Mouse (Mus musculus) bone marrow, adult 2 months (tissue): Measurements from ENCODE around the gene Rbm4b. TPM values are rescaled to one million over a fixed set of nuclear protein-coding genes. Genes with fewer than 3 reads are reported as not detected.
"Not testable (repeated sequence)": the region's sequence is repeated elsewhere in the genome, so short reads cannot be mapped to it uniquely, and the experiment has no call there.

Source experiments
- H3K27ac ChIP-seq: fragments of 200-500 bp; 2 replicates; pipeline ENCODE4 v1.5.1; 2012; ENCODE audit warnings: low read depth, mild to moderate bottlenecking, control low read depth, inconsistent platforms, low read length; ENCODE audit not compliant: control insufficient read depth, poor library complexity, insufficient read depth
- H3K4me1 ChIP-seq: fragments of 200-500 bp; 2 replicates; pipeline ENCODE4 v1.6.1; 2011; ENCODE audit warnings: low read length; ENCODE audit not compliant: control insufficient read depth, insufficient read depth
- H3K4me3 ChIP-seq: fragments of 200-500 bp; replicated peaks from 2 replicates; pipeline ENCODE3; 2011; ENCODE audit warnings: mild to moderate bottlenecking, low read depth, low read length, control low read depth; ENCODE audit not compliant: control insufficient read depth
- CTCF ChIP-seq: fragments of 200-500 bp; IDR thresholded peaks from 2 replicates; pipeline ENCODE4 v1.5.1; 2011; ENCODE audit warnings: low read length, control low read depth; ENCODE audit not compliant: control insufficient read depth, insufficient read depth
- POLR2A ChIP-seq: fragments of 200-500 bp; IDR thresholded peaks from 2 replicates; pipeline ENCODE4 v1.6.1; 2011; ENCODE audit warnings: low read depth, mild to moderate bottlenecking, control low read depth, low read length, borderline replicate concordance; ENCODE audit not compliant: control insufficient read depth
- WGBS: fragments of 180-500 bp; shearing (Covaris S2); methylation state at CpG from one replicate; pipeline ENCODE4 v1.1.7; 2018; 5-methylcytosine and 5-hydroxymethylcytosine counted together
- polyA plus RNA-seq: library from polyadenylated mRNA; stranded (reverse); fragments of >200 nt; gene quantifications from 2 replicates; pipeline ENCODE4 v1.2.4, GENCODE M21; 2011; ENCODE audit warnings: low replicate concordance; ENCODE audit not compliant: missing spikeins, insufficient read depth, insufficient read length

Rbm4b gene
- polyA plus RNA-seq, 1 experiment: 8.3 TPM

DNA sequence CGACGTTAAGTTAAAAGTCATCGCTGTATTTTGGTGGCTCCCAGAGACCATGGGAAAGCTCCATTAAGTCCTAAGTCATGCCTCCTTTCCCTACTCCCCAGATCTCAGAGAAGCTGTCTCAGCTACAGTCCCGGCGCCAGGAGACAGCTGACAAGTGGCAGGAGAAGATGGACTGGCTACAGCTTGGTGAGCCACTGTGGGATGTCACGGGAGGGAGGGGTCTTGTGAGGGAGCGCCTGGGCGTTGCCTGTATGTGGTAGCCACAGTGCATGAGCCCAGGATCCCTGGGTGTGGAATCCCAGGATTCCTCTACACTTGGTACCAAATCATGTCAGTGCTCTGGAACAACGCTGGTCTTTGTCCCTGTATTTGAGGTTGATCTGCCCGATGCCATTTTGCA lies 7.8 kb upstream of the Rbm4b start:
- no peaks in the 10 kb centered on the region for H3K4me1 ChIP-seq
- 84% methylated on average over 10 of the region's 10 CpGs for WGBS
- H3K27ac ChIP-seq: no peak overlapping the region
- H3K4me3 ChIP-seq: no peak overlapping the region
- no peak for TF ChIP-seq POLR2A
- no peak for TF ChIP-seq CTCF

DNA sequence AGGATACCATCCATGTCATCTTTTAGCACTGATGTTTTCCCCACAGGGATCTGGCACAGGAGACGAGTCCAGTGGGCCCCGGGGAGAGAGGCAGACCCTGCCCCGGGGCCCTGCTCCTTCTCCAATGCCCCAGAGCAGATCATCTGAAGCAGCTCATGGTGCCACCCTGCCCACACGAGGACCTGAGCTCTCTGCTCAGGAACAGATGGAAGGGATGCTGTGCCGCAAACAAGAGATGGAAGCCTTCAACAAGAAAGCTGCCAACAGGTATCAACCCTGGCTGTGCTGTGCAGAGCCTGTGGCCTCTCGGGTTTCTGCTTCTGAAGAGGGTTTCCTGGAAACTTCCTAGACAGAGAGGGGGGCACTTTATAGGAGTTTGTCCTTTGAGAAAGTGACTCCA lies 6.3 kb upstream of the Rbm4b start:
- 77% methylated on average over 6 of the region's 6 CpGs for WGBS

DNA sequence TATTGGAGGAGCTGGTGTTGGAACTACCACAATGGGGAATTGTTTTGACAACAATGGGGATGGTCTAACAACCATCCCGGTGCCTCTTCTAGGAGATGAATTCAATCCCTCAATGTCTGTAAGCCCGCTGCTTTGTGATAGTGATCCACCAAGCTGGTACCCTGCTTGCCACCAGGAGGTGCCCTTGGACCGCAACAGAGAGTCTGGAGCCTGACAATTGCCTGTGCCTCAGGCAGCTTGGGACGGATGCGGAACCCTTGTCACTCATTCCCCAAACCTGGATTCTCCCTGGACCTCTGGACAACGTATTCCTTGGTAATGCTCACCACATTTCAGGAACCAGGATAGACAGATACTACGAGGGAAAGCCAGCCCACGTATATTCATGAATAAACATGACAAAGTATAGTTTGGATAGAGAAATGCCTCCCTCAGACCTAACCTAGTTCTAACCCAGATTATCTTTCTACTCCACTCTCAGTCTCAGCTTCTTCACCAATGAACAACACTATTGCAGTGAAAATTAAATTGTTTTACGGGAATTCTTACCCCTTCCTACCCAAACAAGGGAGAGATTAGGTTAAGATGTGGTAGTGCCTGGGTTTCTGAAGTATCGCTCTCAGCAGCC lies 618 bp upstream of the Rbm4b start:
- H3K27ac ChIP-seq: peak overlapping the region; percentile 94
- H3K4me3 ChIP-seq: peak overlapping the region; percentile 76
- TF ChIP-seq POLR2A: no peak
- TF ChIP-seq CTCF: peak; percentile 99
- no peaks in the 10 kb centered on the region; the same call in 1 of the 2 replicates for H3K4me1 ChIP-seq
- WGBS: under 1% methylated on average over 10 of the region's 10 CpGs

More for the DNA sequence above, 6.3 kb upstream of the Rbm4b start:
- no peak overlapping the region for H3K4me3 ChIP-seq
- TF ChIP-seq CTCF: no peak
- TF ChIP-seq POLR2A: no peak
- H3K4me1 ChIP-seq: no peaks in the 10 kb centered on the region
- no peak overlapping the region for H3K27ac ChIP-seq

GRCm38 (mm10) chr19:4756921-4757320 lies 624 bp downstream of the Rbm4b start:
- 10% methylated on average over 9 of the region's 9 CpGs for WGBS
- Histone ChIP-seq H3K4me3 (peak overlapping the region; percentile 76), H3K27ac (no peak overlapping the region), H3K4me1 (no peaks in the 10 kb centered on the region; the same call in 1 of the 2 replicates)
- no peak for TF ChIP-seq POLR2A
- TF ChIP-seq CTCF: no peak

DNA sequence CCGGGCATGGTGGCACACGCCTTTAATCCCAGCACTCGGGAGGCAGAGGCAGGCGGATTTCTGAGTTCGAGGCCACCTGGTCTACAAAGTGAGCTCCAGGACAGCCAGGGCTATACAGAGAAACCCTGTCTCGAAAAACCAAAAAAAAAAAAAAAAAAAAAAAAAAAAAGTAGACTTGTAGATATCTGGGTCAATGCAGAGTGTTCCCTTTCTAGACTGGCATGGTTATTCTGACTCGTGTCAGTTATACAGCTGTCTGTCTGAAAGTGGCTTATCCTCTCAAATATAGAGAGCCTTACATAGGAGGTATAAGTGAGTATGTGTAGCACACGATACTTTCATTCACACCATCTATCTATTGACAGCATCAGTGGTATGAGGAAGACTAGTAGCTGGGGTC lies 4.2 kb downstream of the Rbm4b start:
- WGBS: 78% methylated on average over 8 of the region's 8 CpGs
- H3K27ac ChIP-seq, H3K4me3 ChIP-seq, H3K4me1 ChIP-seq: not testable (repeated sequence)

- TF ChIP-seq CTCF (no peak), POLR2A (no peak)
- Histone ChIP-seq H3K4me1 (no peaks in the 10 kb centered on the region), H3K4me3 (no peak overlapping the region), H3K27ac (no peak overlapping the region)
- WGBS: 63% methylated on average over 1 of the region's 1 CpGs
These were observed 6.6 kb downstream of the Rbm4b start for GRCm38 (mm10) chr19:4762876-4763275.

- TF ChIP-seq CTCF (no peak), POLR2A (no peak)
- 87% methylated on average over 12 of the region's 12 CpGs for WGBS
- H3K4me3 ChIP-seq: no peak overlapping the region
- no peaks in the 10 kb centered on the region for H3K4me1 ChIP-seq
- no peak overlapping the region for H3K27ac ChIP-seq
These were observed 11.3 kb downstream of the Rbm4b start for GRCm38 (mm10) chr19:4767507-4768148.

- 85% methylated on average over 3 of the region's 3 CpGs for WGBS
- H3K27ac ChIP-seq: no peak overlapping the region
- no peak overlapping the region for H3K4me3 ChIP-seq
- TF ChIP-seq POLR2A (no peak), CTCF (no peak)
- no peaks in the 10 kb centered on the region for H3K4me1 ChIP-seq
These were observed 16.5 kb downstream of the Rbm4b start for GRCm38 (mm10) chr19:4772785-4773184.
